Mouse (Mus musculus): ENCODE data around the gene 1300017J02Rik. TPM values are rescaled to one million over a fixed set of nuclear protein-coding genes. Genes with fewer than 3 reads are reported as not detected.

1300017J02Rik gene
- polyA plus RNA-seq, 1 experiment from 2014 or later, result 3.8 TPM

DNA sequence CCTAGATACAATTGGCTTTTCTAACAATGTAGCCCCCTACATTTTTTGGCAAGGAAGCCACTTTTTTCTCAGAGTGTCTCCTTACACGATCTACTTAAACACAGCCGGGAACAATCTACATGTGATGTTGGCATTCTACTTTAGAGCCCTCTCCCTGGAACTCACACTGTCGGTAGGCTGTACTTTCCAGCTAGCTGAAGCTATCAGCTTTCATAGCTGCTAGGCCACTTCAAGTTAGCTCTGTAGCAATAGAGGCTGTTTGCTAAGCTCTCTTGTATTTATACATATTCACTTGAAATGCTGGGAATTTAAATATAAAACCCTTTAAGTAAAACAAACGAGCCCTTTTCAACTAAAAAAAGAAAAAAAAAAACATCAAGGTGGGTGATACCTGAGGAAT is 2.6 kb downstream of the 1300017J02Rik start:
- no peak for ATAC-seq (ENCODE audit: insufficient number of reproducible peaks, insufficient read depth, low FRiP score, low TSS enrichment)
- H3K27me3 ChIP-seq, result no peaks in the 10 kb centered on the region
- 0 out of 2 replicates have a peak, but pooled peaks cover 2% of the 10 kb centered on the region for H3K36me3 ChIP-seq
- H3K27ac ChIP-seq, result no peak overlapping the region
- peaks cover 9% of the 10 kb centered on the region; the same call in 1 of the 2 replicates for H3K4me1 ChIP-seq
- no peaks in the 10 kb centered on the region for H3K9me3 ChIP-seq
- no peak overlapping the region for H3K4me2 ChIP-seq (replicated peaks)
- H3K4me3 ChIP-seq, result no peak overlapping the region
- no peak overlapping the region for H3K9ac ChIP-seq
- 74% methylated on average over 4 of the region's 4 CpGs for WGBS

DNA sequence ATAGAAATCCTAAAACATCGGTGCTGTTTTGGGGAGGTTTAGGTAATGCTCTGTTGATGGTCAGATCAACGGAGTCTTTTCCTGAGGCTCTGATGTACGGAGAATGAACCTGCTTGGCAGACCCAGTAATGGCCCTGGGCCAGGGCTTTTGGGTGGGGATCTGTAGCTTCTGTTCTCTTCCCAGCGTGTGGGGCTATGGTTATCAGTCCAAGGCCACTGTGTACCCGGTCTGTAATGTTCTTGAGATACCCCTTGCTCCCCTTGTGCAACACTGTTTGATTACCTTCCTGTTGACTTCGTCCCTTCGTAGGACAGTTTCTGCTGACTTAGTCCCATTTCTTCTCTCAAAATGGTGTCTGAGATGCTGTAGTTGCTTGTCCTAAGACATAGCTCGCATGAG is 3.8 kb downstream of the 1300017J02Rik start:
- 96% methylated on average over 8 of the region's 8 CpGs for WGBS

DNA sequence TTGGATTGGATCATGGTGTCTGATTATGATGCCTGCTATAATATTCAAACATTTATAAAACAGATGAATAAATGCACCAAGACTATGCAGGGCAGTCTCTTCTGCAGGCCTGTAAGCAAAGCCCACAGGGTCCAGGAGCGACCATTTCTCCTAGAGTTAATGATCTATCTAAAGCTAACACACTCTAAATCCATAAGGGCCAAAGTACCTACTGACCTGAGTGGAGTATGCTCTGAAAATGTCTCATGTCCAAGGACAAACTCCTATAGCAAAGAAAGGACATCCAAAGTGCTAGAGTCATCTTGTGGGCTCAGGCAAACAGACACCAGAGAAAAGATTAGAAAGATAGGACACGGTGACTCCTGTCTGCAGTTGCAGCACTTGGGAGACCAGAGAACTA is 10.4 kb downstream of the 1300017J02Rik start:
- Histone ChIP-seq H3K27ac (no peak overlapping the region), H3K36me3 (no peaks in the 10 kb centered on the region), H3K9me3 (no peaks in the 10 kb centered on the region), H3K4me1 (no peaks in the 10 kb centered on the region), H3K9ac (no peak overlapping the region), H3K27me3 (no peaks in the 10 kb centered on the region), H3K4me2 (replicated peaks) (no peak overlapping the region), H3K4me3 (no peak overlapping the region)
- ATAC-seq (ENCODE audit: insufficient number of reproducible peaks, insufficient read depth, low FRiP score, low TSS enrichment), result no peak
- WGBS, result 91% methylated on average over 2 of the region's 2 CpGs

More for the DNA sequence above, 3.8 kb downstream of the 1300017J02Rik start:
- H3K4me3 ChIP-seq, result no peak overlapping the region
- H3K27ac ChIP-seq, result no peak overlapping the region
- H3K9ac ChIP-seq, result no peak overlapping the region
- H3K9me3 ChIP-seq, result no peaks in the 10 kb centered on the region
- H3K36me3 ChIP-seq, result no peaks in the 10 kb centered on the region
- no peaks in the 10 kb centered on the region for H3K27me3 ChIP-seq
- H3K4me1 ChIP-seq, result no peaks in the 10 kb centered on the region
- ATAC-seq (ENCODE audit: insufficient number of reproducible peaks, insufficient read depth, low FRiP score, low TSS enrichment), result no peak
- H3K4me2 ChIP-seq (replicated peaks), result no peak overlapping the region

DNA sequence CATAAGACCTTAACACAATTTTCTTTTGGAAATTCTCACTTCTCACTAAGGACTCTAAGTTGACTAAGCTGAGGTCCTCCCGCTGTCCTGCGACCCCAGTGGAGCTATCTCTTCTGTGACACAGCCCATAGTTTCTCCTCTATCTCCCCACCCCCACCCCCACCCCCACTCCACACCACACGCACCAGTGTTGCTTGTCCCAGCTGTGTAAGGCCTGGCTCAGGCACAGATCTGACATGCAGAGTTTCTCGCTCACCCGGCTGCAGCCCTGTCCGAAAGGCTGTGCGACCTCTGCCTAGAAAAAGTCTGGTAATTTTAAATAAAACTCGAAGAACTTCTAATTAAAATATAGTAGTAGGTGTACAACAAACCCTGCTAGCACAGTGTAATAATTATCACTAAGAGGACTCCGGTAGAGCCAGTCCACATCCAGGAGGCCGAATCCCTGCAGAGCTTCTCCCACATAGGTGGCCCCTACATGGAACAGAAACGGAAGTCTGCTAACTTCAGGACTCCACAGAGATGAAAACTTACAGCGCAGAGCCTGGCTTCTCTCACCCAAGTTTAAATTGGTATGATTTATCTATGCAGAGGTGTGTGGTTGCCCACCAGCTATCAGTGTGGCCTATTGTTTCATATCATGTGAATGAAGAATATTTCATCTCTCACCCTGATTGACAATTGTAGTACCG is 16.2 kb downstream of the 1300017J02Rik start:
- no peak for ATAC-seq (ENCODE audit: insufficient number of reproducible peaks, insufficient read depth, low FRiP score, low TSS enrichment)
- WGBS, result 87% methylated on average over 13 of the region's 13 CpGs

DNA sequence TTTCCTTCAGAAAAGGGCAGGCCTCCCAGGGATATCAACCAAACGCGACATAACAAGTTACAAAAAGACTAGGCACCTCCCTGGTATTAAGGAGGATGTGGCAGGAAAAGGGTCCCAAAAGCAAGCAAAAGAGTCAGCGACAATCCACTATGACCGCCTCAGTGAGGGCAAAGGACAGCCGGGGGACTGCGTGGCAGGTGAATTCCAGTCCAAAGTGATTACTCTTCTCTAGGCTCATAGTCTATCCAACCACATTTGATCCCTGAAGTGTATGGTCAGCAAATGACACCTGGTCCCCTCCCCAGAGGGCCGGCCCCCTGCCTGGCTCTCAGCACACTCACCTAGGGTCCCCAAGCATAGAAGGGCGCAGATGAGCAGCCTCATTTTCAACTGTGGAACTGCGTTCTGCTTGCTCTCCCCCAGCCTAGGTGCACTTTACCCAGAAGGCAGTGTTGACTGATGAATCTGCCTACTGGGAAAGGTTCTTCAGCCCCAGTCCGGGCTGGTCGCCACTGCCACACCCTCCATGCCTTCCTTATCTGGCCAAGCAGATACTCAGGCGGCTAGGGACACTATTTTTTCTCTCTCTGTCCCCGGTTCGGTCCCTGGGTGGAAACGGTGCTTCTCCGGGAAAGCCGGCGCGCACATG is 16.9 kb downstream of the 1300017J02Rik start:
- Histone ChIP-seq H3K4me2 (replicated peaks) (no peak overlapping the region), H3K4me3 (no peak overlapping the region), H3K4me1 (no peaks in the 10 kb centered on the region), H3K27ac (no peak overlapping the region), H3K9me3 (no peaks in the 10 kb centered on the region), H3K36me3 (no peaks in the 10 kb centered on the region), H3K9ac (no peak overlapping the region), H3K27me3 (no peaks in the 10 kb centered on the region)
- WGBS, result 81% methylated on average over 19 of the region's 19 CpGs
- 0 out of 2 replicates have a peak, but pooled peaks have one; percentile 22 for ATAC-seq (ENCODE audit: insufficient number of reproducible peaks, insufficient read depth, low FRiP score, low TSS enrichment)

More for the DNA sequence above, 16.2 kb downstream of the 1300017J02Rik start:
- Histone ChIP-seq H3K27ac (no peak overlapping the region), H3K27me3 (no peaks in the 10 kb centered on the region), H3K9ac (no peak overlapping the region), H3K4me1 (no peaks in the 10 kb centered on the region), H3K4me3 (no peak overlapping the region), H3K9me3 (no peaks in the 10 kb centered on the region), H3K36me3 (no peaks in the 10 kb centered on the region), H3K4me2 (replicated peaks) (no peak overlapping the region)

DNA sequence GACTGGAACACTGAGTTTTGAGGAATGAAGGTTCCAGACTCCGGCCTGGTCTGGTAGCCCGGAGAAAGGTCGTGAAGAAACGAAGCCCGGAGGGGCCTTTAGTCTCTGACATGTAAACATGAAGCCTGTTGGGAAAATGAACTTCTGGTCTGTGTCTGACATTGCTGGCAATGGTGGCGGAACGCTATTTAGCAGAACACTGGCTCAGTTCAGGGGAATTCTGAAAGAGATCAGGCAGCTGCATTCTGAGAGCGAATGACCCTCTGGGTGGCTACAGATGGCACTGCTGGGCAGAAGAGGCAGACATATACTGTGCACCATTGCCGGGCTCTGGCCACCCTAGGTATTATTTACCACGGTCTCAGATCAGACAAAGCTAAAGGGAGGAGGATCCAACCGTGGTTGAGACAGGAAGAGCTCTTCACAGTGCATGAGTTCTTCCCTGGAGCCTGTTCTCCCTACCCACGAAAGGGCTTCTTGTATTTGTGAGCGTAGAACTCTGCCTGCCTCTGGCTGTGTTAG is 17.9 kb downstream of the 1300017J02Rik start:
- Histone ChIP-seq H3K36me3 (no peaks in the 10 kb centered on the region), H3K27me3 (no peaks in the 10 kb centered on the region), H3K4me2 (replicated peaks) (no peak overlapping the region), H3K4me3 (no peak overlapping the region), H3K9ac (no peak overlapping the region), H3K4me1 (no peaks in the 10 kb centered on the region), H3K9me3 (no peaks in the 10 kb centered on the region), H3K27ac (no peak overlapping the region)
- no peak for ATAC-seq (ENCODE audit: insufficient number of reproducible peaks, insufficient read depth, low FRiP score, low TSS enrichment)
- WGBS, result 65% methylated on average over 13 of the region's 13 CpGs

DNA sequence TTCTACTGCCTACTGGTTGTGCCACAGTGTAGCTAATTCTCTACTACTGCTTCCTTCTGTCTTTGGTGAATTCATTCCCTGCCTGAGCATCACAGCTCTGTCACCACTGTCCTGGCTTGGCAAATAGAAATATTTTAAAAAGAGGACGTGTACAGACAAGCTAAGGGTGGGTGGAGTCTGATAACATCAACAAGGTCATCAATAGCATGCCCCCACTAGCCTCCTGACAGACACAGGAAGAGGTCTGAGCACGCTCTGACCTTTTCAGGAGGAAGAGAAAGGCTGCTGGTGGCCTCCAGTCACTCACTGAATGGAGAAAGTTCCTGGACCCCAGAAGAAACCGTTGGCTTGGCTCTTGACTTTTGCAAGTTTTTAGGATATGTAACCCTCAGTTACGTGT is 18.5 kb downstream of the 1300017J02Rik start:
- no peaks in the 10 kb centered on the region for H3K4me1 ChIP-seq
- no peak for ATAC-seq (ENCODE audit: insufficient number of reproducible peaks, insufficient read depth, low FRiP score, low TSS enrichment)
- H3K4me2 ChIP-seq (replicated peaks), result no peak overlapping the region
- no peak overlapping the region for H3K27ac ChIP-seq
- WGBS, result 50% methylated on average over 4 of the region's 4 CpGs
- no peaks in the 10 kb centered on the region for H3K9me3 ChIP-seq
- no peak overlapping the region for H3K4me3 ChIP-seq
- no peaks in the 10 kb centered on the region for H3K36me3 ChIP-seq
- no peaks in the 10 kb centered on the region for H3K27me3 ChIP-seq
- H3K9ac ChIP-seq, result no peak overlapping the region

DNA sequence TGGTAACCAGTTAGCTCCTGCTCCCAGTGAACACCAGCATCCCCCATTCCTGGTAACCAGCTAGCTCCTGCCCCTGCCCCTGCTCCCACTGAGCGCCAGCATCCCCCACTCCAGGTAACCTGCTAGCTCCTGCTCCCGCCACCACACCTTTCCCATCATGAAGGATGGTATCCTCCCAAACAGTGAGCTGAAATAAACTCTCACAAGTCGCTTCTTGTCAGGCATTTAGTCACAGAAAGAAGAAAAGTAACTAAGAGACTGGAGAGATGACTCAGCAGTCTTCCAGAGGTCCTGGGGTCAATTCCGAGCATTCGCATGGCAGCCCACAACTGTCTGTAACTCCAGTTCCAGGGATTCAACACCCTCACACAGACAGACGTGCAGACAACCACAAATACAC is 28.0 kb downstream of the 1300017J02Rik start:
- WGBS, result 79% methylated on average over 6 of the region's 6 CpGs
- Histone ChIP-seq H3K9ac (no peak overlapping the region), H3K9me3 (no peaks in the 10 kb centered on the region), H3K27me3 (no peaks in the 10 kb centered on the region), H3K4me3 (no peak overlapping the region), H3K36me3 (no peaks in the 10 kb centered on the region), H3K4me1 (no peaks in the 10 kb centered on the region), H3K4me2 (replicated peaks) (no peak overlapping the region), H3K27ac (no peak overlapping the region)
- no peak for ATAC-seq (ENCODE audit: insufficient number of reproducible peaks, insufficient read depth, low FRiP score, low TSS enrichment)

DNA sequence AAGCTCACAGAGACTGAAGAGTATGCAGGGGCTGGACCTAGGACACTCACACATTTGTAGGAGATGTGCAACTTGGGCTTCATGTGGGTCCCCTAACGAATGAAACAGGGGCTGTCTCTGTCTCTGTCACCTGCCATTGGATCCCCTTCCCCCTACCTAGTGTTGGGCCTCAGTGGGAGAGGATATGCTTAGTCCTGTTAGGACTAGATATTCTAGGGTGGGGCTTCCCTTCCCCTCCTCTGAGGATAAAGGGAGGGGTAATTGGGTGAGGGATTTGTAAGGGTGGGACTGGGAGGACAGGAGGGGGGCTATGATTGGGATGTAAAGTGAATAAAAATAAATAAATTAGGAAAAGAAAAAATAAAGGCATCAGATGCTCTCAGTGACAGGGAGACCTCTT is 29.2 kb downstream of the 1300017J02Rik start:
- Histone ChIP-seq H3K36me3 (no peaks in the 10 kb centered on the region), H3K27me3 (no peaks in the 10 kb centered on the region), H3K27ac (no peak overlapping the region), H3K9me3 (no peaks in the 10 kb centered on the region), H3K4me1 (no peaks in the 10 kb centered on the region), H3K4me3 (no peak overlapping the region), H3K9ac (no peak overlapping the region), H3K4me2 (replicated peaks) (no peak overlapping the region)
- ATAC-seq (ENCODE audit: insufficient number of reproducible peaks, insufficient read depth, low FRiP score, low TSS enrichment), result no peak
- 71% methylated on average over 1 of the region's 1 CpGs for WGBS

DNA sequence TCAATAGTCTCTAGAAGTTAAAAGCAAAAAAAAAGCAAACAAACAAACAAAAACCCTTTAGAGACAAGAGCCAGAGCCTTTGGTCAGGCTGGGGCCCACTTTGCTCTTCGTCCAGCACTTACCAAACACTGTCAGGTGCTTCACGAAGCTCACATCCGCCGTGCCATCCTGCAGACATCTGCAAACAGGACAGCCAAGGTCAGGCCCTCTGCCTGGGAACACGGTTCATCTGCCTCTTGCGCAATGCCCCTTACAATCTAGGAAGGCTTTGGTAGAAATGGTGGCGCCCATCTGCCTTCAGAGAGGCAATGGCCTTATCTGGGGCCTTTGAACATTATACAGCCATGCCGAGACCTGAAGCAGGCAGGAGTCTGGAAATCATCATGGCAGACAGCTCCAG is 30.1 kb downstream of the 1300017J02Rik start:
- Histone ChIP-seq H3K4me3 (no peak overlapping the region), H3K4me2 (replicated peaks) (no peak overlapping the region), H3K4me1 (no peaks in the 10 kb centered on the region), H3K27ac (no peak overlapping the region), H3K36me3 (no peaks in the 10 kb centered on the region), H3K27me3 (no peaks in the 10 kb centered on the region), H3K9me3 (no peaks in the 10 kb centered on the region), H3K9ac (no peak overlapping the region)
- no peak for ATAC-seq (ENCODE audit: insufficient number of reproducible peaks, insufficient read depth, low FRiP score, low TSS enrichment)
- WGBS, result 80% methylated on average over 8 of the region's 8 CpGs

DNA sequence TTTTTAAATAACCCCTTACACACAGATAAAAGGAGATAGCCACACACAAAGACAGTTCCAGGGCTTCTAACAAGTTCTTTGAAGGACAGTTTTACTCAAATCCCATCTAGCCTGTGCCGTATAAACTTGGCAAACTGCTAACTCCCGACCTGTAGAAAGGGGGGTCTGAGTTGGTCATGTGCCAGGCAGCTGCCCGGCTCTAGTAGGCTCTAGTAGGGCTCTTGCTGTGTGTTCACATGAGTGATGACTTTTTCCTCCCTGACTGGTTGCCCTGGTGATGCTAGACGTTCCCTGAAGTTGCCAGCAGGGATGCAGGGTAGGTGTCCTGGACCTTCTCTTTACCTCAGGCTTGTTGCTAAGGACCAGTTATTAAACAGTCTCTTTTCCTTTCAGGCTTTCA is 33.8 kb downstream of the 1300017J02Rik start:
- H3K9me3 ChIP-seq, result no peaks in the 10 kb centered on the region
- no peak overlapping the region for H3K4me3 ChIP-seq
- H3K36me3 ChIP-seq, result no peaks in the 10 kb centered on the region
- no peak overlapping the region for H3K4me2 ChIP-seq (replicated peaks)
- no peaks in the 10 kb centered on the region for H3K4me1 ChIP-seq
- no peak overlapping the region for H3K27ac ChIP-seq
- no peak overlapping the region for H3K9ac ChIP-seq
- ATAC-seq (ENCODE audit: insufficient number of reproducible peaks, insufficient read depth, low FRiP score, low TSS enrichment), result no peak
- no peaks in the 10 kb centered on the region for H3K27me3 ChIP-seq
- 49% methylated on average over 4 of the region's 4 CpGs for WGBS

DNA sequence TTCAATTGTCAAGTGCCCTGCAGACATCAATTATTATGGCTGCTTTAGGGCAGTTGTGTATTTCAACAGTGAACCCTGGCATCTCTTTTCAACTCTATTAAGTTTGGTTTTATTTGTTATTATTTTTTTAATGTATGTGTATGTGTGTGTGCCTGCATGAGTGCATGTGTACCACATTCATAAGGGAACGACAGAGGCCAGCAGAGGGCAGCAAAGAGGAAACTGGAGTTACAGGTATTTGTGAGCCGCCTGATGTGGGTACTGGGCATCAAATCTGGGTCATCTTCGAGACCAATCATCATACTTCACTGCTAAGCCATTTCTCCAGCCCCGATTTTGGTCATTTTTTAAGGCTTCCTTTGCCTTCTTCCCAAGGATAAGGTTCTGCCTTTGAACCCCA is 39.1 kb downstream of the 1300017J02Rik start:
- no peak for ATAC-seq (ENCODE audit: insufficient number of reproducible peaks, insufficient read depth, low FRiP score, low TSS enrichment)
- Histone ChIP-seq H3K36me3 (no peaks in the 10 kb centered on the region), H3K4me2 (replicated peaks) (no peak overlapping the region), H3K4me1 (no peaks in the 10 kb centered on the region), H3K9ac (no peak overlapping the region), H3K27me3 (no peaks in the 10 kb centered on the region), H3K4me3 (no peak overlapping the region), H3K9me3 (no peaks in the 10 kb centered on the region), H3K27ac (no peak overlapping the region)
- WGBS, result 86% methylated on average over 4 of the region's 4 CpGs

Measured in embryonic facial prominence, embryonic 12.5 days (tissue).